Mouse (Mus musculus): Measurements from ENCODE around the gene BC049352.

BC049352 gene

GRCm38 (mm10) chr9:45181770-45182169, at the start of gene BC049352:
TSS of gene BC049352 (plus strand) at chr9:45182007.
- no peak for DNase-seq (ENCODE audit: low read depth, low spot score)

GRCm38 (mm10) chr9:45133484-45134310, 48.1 kb upstream of the BC049352 start:
- peak; percentile 75 for DNase-seq (ENCODE audit: low read depth, low spot score)

GRCm38 (mm10) chr9:45136442-45137169, 45.2 kb upstream of the BC049352 start:
- no peak for DNase-seq (ENCODE audit: low read depth, low spot score)

GRCm38 (mm10) chr9:45138191-45139032, 43.4 kb upstream of the BC049352 start, which contains the start of gene Scn4b:
TSS of gene Scn4b (plus strand) at chr9:45138395.
- DNase-seq (ENCODE audit: low read depth, low spot score) = peak; percentile 51

- no peak for DNase-seq (ENCODE audit: low read depth, low spot score)
These were observed 42.7 kb upstream of the BC049352 start for GRCm38 (mm10) chr9:45139082-45139481.

GRCm38 (mm10) chr9:45140945-45141344, 40.9 kb upstream of the BC049352 start:
- DNase-seq (ENCODE audit: low read depth, low spot score) = no peak

- no peak for DNase-seq (ENCODE audit: low read depth, low spot score)
These were observed 39.1 kb upstream of the BC049352 start for GRCm38 (mm10) chr9:45142686-45143085.

GRCm38 (mm10) chr9:45145533-45146266, 36.1 kb upstream of the BC049352 start:
- no peak for DNase-seq (ENCODE audit: low read depth, low spot score)

- peak; percentile 77 for DNase-seq (ENCODE audit: low read depth, low spot score)
These were observed 35.6 kb upstream of the BC049352 start for GRCm38 (mm10) chr9:45146267-45146597.

- DNase-seq (ENCODE audit: low read depth, low spot score) = no peak
These were observed 30.9 kb upstream of the BC049352 start for GRCm38 (mm10) chr9:45150933-45151332.

GRCm38 (mm10) chr9:45153361-45153760, 28.4 kb upstream of the BC049352 start:
- DNase-seq (ENCODE audit: low read depth, low spot score) = no peak

- DNase-seq (ENCODE audit: low read depth, low spot score) = no peak
These were observed 13.9 kb upstream of the BC049352 start for GRCm38 (mm10) chr9:45167903-45168302.

GRCm38 (mm10) chr9:45170150-45170549, 11.7 kb upstream of the BC049352 start:
- no peak for DNase-seq (ENCODE audit: low read depth, low spot score)

GRCm38 (mm10) chr9:45171073-45171610, 10.7 kb upstream of the BC049352 start:
- DNase-seq (ENCODE audit: low read depth, low spot score) = no peak

- DNase-seq (ENCODE audit: low read depth, low spot score) = no peak
These were observed 8.3 kb upstream of the BC049352 start for GRCm38 (mm10) chr9:45173475-45173874.

- no peak for DNase-seq (ENCODE audit: low read depth, low spot score)
These were observed 2.5 kb upstream of the BC049352 start for GRCm38 (mm10) chr9:45179282-45179681.

GRCm38 (mm10) chr9:45182521-45182920, 714 bp downstream of the BC049352 start:
- DNase-seq (ENCODE audit: low read depth, low spot score) = no peak

- no peak for DNase-seq (ENCODE audit: low read depth, low spot score)
These were observed 1.5 kb downstream of the BC049352 start for GRCm38 (mm10) chr9:45183266-45183665.

GRCm38 (mm10) chr9:45185250-45185649, 3.4 kb downstream of the BC049352 start:
- no peak for DNase-seq (ENCODE audit: low read depth, low spot score)

- DNase-seq (ENCODE audit: low read depth, low spot score) = no peak
These were observed 7.1 kb downstream of the BC049352 start for GRCm38 (mm10) chr9:45188570-45189563.

Data from CD4-positive helper T cell, adult 2 months (primary cell).